In genomic region chr11:119039732-119040512, GRCm38 (mm10) we compare ENCODE assay signal across 8 mouse cellular contexts. TPM values are rescaled to one million over a fixed set of nuclear protein-coding genes. Genes with fewer than 3 reads are reported as not detected.
DNase-seq lines count a peak whose midpoint lies in the region; ATAC-seq and TF ChIP-seq lines count a peak whose summit lies in the region.

No protein-coding gene starts in this region.

- peak overlapping the region; percentile 56 for H3K4me3 ChIP-seq in kidney, embryonic 16.5 days (ENCODE audit: low read length)
- H3K4me3 ChIP-seq in bone marrow macrophage, adult 2 months (ENCODE audit: insufficient read depth, low read length), result peak overlapping the region; percentile 63
- peak overlapping the region; percentile 78 for H3K4me3 ChIP-seq in hindbrain, embryonic 14.5 days (replicated peaks; ENCODE audit: low read length)
- peak overlapping the region; percentile 70 for H3K4me3 ChIP-seq in midbrain, embryonic 14.5 days (replicated peaks; ENCODE audit: low read depth, low read length)

- H3K4me1 ChIP-seq in kidney, embryonic 16.5 days (ENCODE audit: insufficient read depth, low read length), result peaks cover 50% of the 10 kb centered on the region
- H3K4me1 ChIP-seq in bone marrow macrophage, adult 2 months (ENCODE audit: control insufficient read depth, insufficient read depth, low read length), result peaks cover 12% of the 10 kb centered on the region
- peaks cover 40% of the 10 kb centered on the region for H3K4me1 ChIP-seq in hindbrain, embryonic 14.5 days (replicated peaks; ENCODE audit: control insufficient read depth, insufficient read depth, low read length)
- peaks cover 49% of the 10 kb centered on the region for H3K4me1 ChIP-seq in midbrain, embryonic 14.5 days (ENCODE audit: control insufficient read depth, insufficient read depth, low read length)

- no peak for TF ChIP-seq POLR2A in bone marrow macrophage, adult 2 months (IDR thresholded peaks at IDR 0.05; ENCODE audit: borderline replicate concordance, low read depth, low read length)

- no peak for ATAC-seq in kidney, embryonic 16.5 days (ENCODE audit: low FRiP score, low TSS enrichment)
- no peak for ATAC-seq in hindbrain, embryonic 14.5 days (ENCODE audit: low FRiP score)
- no peak for ATAC-seq in midbrain, embryonic 14.5 days (ENCODE audit: low FRiP score, low TSS enrichment)

- H3K4me2 ChIP-seq in kidney, embryonic 16.5 days (replicated peaks; ENCODE audit: low read depth, low read length), result peak overlapping the region; percentile 90
- H3K4me2 ChIP-seq in hindbrain, embryonic 14.5 days (replicated peaks), result peak overlapping the region; percentile 73
- H3K4me2 ChIP-seq in midbrain, embryonic 14.5 days (ENCODE audit: low read length), result peak overlapping the region; percentile 83

- no peak for TF ChIP-seq CTCF in bone marrow macrophage, adult 2 months (IDR thresholded peaks at IDR 0.05; ENCODE audit: low read depth, low read length)

- H3K27ac ChIP-seq in kidney, embryonic 16.5 days (ENCODE audit: low read length), result no peak overlapping the region
- H3K27ac ChIP-seq in bone marrow macrophage, adult 2 months (ENCODE audit: insufficient read depth, low read depth, low read length), result 0 out of 2 replicates have a peak overlapping the region, but pooled peaks have one; percentile 42
- peak overlapping the region; percentile 92; the same call in 1 of the 2 replicates for H3K27ac ChIP-seq in hindbrain, embryonic 14.5 days
- peak overlapping the region; percentile 93 for H3K27ac ChIP-seq in midbrain, embryonic 14.5 days (replicated peaks; ENCODE audit: low read depth, low read length)

- H3K9me3 ChIP-seq in kidney, embryonic 16.5 days (ENCODE audit: low read length), result no peaks in the 10 kb centered on the region
- H3K9me3 ChIP-seq in hindbrain, embryonic 14.5 days (ENCODE audit: control insufficient read depth, low read length), result no peaks in the 10 kb centered on the region
- no peaks in the 10 kb centered on the region for H3K9me3 ChIP-seq in midbrain, embryonic 14.5 days (ENCODE audit: control insufficient read depth, low read length)

- WGBS in kidney, embryonic 16.5 days, result 11% methylated on average over 21 of the region's 21 CpGs
- WGBS in hindbrain, embryonic 14.5 days, result 6% methylated on average over 21 of the region's 21 CpGs
- WGBS in midbrain, embryonic 14.5 days, result 5% methylated on average over 21 of the region's 21 CpGs

- peak overlapping the region; percentile 69 for H3K9ac ChIP-seq in kidney, embryonic 16.5 days (replicated peaks; ENCODE audit: low read length)
- peak overlapping the region; percentile 86 for H3K9ac ChIP-seq in hindbrain, embryonic 14.5 days
- peak overlapping the region; percentile 81 for H3K9ac ChIP-seq in midbrain, embryonic 14.5 days (replicated peaks; ENCODE audit: low read length)

- peaks cover 10% of the 10 kb centered on the region for H3K36me3 ChIP-seq in kidney, embryonic 16.5 days (ENCODE audit: insufficient read depth, low read length)
- peaks cover 13% of the 10 kb centered on the region for H3K36me3 ChIP-seq in hindbrain, embryonic 14.5 days (replicated peaks; ENCODE audit: control insufficient read depth, insufficient read depth)
- peaks cover 11% of the 10 kb centered on the region for H3K36me3 ChIP-seq in midbrain, embryonic 14.5 days (ENCODE audit: control insufficient read depth, insufficient read depth, low read length)

- H3K27me3 ChIP-seq in kidney, embryonic 16.5 days (ENCODE audit: insufficient read depth, low read length), result peaks cover 80% of the 10 kb centered on the region
- H3K27me3 ChIP-seq in hindbrain, embryonic 14.5 days (ENCODE audit: control insufficient read depth, insufficient read depth, low read length), result peaks cover 80% of the 10 kb centered on the region
- peaks cover 75% of the 10 kb centered on the region for H3K27me3 ChIP-seq in midbrain, embryonic 14.5 days (ENCODE audit: control insufficient read depth, insufficient read depth, low read length)

- DNase-seq in kidney, postnatal 25 days, result no peak
- no peak for DNase-seq in hindbrain, embryonic 14.5 days (ENCODE audit: low spot score)
- no peak for DNase-seq in midbrain, embryonic 14.5 days
- DNase-seq in frontal cortex, postnatal 10 days (ENCODE audit: low spot score in 2 of 2), result no peak
- no peak for DNase-seq in thymus, postnatal 4 days
- DNase-seq in spleen, postnatal 14 days (ENCODE audit: low spot score in 2 of 2), result no peak

RNA-seq across cellular contexts. Expression of gene Cbx8, which starts 0.8 kb away (rescaled TPM):
- 8.2 and 8.5 TPM in 2 replicates for polyA plus RNA-seq in kidney, embryonic 16.5 days (2015; fragmentation: Nextera tagmentation; extraction: Ambion mirVana)
- 6.2 and 9.5 TPM in 2 replicates for polyA plus RNA-seq in bone marrow macrophage, adult 2 months (2012; ENCODE audit: insufficient read depth, insufficient read length, missing spikeins)
- 8.5 and 9.8 TPM in 2 replicates for polyA plus RNA-seq in hindbrain, embryonic 14.5 days (2014; fragmentation: Nextera tagmentation; extraction: Ambion mirVana)
- 11.5 and 12.4 TPM in 2 replicates for polyA plus RNA-seq in midbrain, embryonic 14.5 days (2014; fragmentation: Nextera tagmentation; extraction: Ambion mirVana)

RNA-seq across cellular contexts. Expression of gene Cbx2, which starts 17.2 kb away (rescaled TPM):
- polyA plus RNA-seq in kidney, embryonic 16.5 days (2015; fragmentation: Nextera tagmentation; extraction: Ambion mirVana), result 35.5 and 37.3 TPM in 2 replicates
- polyA plus RNA-seq in bone marrow macrophage, adult 2 months (2012; ENCODE audit: insufficient read depth, insufficient read length, missing spikeins), result 1.9 and 2.0 TPM in 2 replicates
- 10.7 and 13.7 TPM in 2 replicates for polyA plus RNA-seq in hindbrain, embryonic 14.5 days (2014; fragmentation: Nextera tagmentation; extraction: Ambion mirVana)
- polyA plus RNA-seq in midbrain, embryonic 14.5 days (2014; fragmentation: Nextera tagmentation; extraction: Ambion mirVana), result 15.6 and 20.7 TPM in 2 replicates

RNA-seq across cellular contexts. Expression of gene Cbx4, which starts 46.1 kb away (rescaled TPM):
- 9.9 and 10.9 TPM in 2 replicates for polyA plus RNA-seq in kidney, embryonic 16.5 days (2015; fragmentation: Nextera tagmentation; extraction: Ambion mirVana)
- polyA plus RNA-seq in bone marrow macrophage, adult 2 months (2012; ENCODE audit: insufficient read depth, insufficient read length, missing spikeins), result 15.8 and 17.2 TPM in 2 replicates
- 16.8 and 20.2 TPM in 2 replicates for polyA plus RNA-seq in hindbrain, embryonic 14.5 days (2014; fragmentation: Nextera tagmentation; extraction: Ambion mirVana)
- polyA plus RNA-seq in midbrain, embryonic 14.5 days (2014; fragmentation: Nextera tagmentation; extraction: Ambion mirVana), result 19.0 and 19.3 TPM in 2 replicates

RNA-seq across cellular contexts. Expression of gene Enpp7, which starts 51.9 kb away (rescaled TPM):
- not detected in 2 replicates for polyA plus RNA-seq in kidney, embryonic 16.5 days (2015; fragmentation: Nextera tagmentation; extraction: Ambion mirVana)
- polyA plus RNA-seq in bone marrow macrophage, adult 2 months (2012; ENCODE audit: insufficient read depth, insufficient read length, missing spikeins), result not detected in 2 replicates
- not detected in 2 replicates for polyA plus RNA-seq in hindbrain, embryonic 14.5 days (2014; fragmentation: Nextera tagmentation; extraction: Ambion mirVana)
- not detected in 2 replicates for polyA plus RNA-seq in midbrain, embryonic 14.5 days (2014; fragmentation: Nextera tagmentation; extraction: Ambion mirVana)
